Mouse (Mus musculus): Measurements from ENCODE around the gene Gm11273. TPM values are rescaled to one million over a fixed set of nuclear protein-coding genes. Genes with fewer than 3 reads are reported as not detected.
"Not testable (repeated sequence)": the region's sequence is repeated elsewhere in the genome, so short reads cannot be mapped to it uniquely, and the experiment has no call there.

Gm11273 gene
- polyA plus RNA-seq, 1 experiment from 2014 or later, result 3.6 TPM

DNA sequence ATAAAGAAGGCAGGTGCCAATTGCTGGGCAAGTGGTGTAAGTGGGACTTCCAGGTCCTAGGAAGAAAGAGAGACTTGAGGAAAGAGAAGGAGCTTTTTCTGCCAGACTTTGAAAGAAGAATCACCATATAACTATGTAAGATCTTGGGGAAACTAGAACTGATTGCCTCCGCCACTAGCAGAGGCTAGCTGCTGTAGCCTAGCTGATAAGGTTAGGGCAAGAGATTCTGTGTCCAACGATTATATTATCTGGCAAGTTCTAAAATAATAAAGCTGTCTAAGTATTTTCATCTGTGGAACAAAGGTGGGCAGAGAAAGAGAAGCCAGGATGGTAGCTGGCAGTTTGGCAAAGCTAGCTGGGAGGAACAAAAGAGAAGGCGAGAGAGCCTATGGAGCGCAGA lies 28.8 kb downstream of the Gm11273 start:
- no peaks in the 10 kb centered on the region for H3K9me3 ChIP-seq (replicated peaks)
- no peak overlapping the region for H3K4me3 ChIP-seq
- whole genome bisulfite sequencing, result 41% methylated on average over 4 of the region's 4 CpGs
- H3K4me1 ChIP-seq, result peaks cover 8% of the 10 kb centered on the region
- H3K36me3 ChIP-seq, result no peaks in the 10 kb centered on the region
- H3K27ac ChIP-seq, result no peak overlapping the region
- peaks cover 20% of the 10 kb centered on the region for H3K27me3 ChIP-seq (ENCODE audit: low read depth, poor library complexity, severe bottlenecking)
- DNase-seq (ENCODE audit: low spot score), result no peak

DNA sequence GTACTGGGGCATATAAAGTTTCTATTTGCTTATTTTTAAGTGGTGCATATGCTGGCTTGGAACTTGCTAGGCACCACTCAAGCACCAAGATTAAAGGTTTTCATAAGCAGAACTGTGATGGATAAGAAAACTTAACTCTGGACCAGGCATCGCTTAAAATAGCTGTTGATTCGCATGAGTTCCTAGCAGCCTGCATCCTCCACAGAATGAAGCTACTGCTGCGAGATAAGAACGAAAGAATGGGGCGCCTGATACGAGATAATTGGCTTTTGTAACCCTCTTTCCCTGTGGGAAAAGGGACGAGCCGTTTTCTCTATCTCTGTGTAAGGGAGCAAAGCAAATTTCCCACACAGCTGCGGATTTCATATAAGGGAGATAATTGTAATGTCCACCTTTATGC lies 32.1 kb downstream of the Gm11273 start:
- H3K36me3 ChIP-seq, result no peaks in the 10 kb centered on the region
- H3K4me3 ChIP-seq, result peak overlapping the region; percentile 66; the same call in 1 of the 2 replicates
- 33% methylated on average over 9 of the region's 9 CpGs for WGBS
- no peak for DNase-seq (ENCODE audit: low spot score)
- H3K4me1 ChIP-seq, result peaks cover 8% of the 10 kb centered on the region
- peaks cover 25% of the 10 kb centered on the region for H3K27me3 ChIP-seq (ENCODE audit: low read depth, poor library complexity, severe bottlenecking)
- no peak overlapping the region for H3K27ac ChIP-seq
- no peaks in the 10 kb centered on the region for H3K9me3 ChIP-seq (replicated peaks)

DNA sequence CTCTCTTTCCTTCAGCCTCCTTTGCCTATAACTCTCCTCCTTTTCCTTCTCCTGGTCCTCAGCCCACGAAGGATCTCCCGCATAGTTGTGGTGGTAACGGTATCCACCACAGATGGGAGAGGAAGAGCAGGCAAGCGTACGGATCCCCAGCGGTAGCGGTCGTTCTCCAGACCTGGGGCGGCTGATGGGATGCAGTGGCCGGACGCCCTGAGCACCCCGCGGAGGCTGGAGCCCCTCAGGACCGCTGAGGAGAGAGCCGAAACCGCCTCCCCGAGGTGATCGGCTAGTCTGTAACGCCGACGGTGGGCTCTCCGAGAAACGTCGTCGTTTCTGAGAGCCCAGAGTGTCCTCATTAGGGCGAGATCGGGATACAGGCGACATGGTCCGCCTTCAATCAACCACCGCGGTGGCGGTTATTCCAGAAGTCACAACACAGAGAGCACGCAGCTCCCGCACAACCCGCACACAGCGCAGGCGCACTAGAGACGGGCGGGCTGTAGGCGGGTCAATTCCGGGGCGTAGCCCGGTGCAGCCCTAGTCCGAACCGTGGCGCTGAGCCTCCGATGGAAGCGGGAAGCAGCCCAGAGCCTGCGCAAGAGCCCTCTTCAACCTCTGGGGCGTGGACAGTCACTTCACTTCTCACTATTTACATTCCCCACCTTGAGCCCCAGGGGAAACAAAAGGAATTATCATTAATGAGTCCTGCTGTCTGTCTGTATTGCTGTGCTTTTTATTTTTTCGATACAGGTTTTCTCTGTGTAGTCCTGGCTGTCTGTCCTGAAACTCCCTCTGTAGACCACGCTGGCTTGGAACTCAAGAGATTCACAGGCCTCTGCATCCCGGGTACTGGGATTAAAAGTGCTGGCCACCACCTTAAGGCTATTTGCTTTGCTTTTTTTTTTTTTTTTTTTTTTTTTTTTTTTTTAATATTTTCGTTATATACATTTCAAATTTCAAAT lies 32.9 kb downstream of the Gm11273 start, which contains the start of gene Nkapl:
Nkapl (minus strand) TSS at position 449 of the 959 bp plus-strand sequence.
- Histone ChIP-seq H3K36me3 (no peaks in the 10 kb centered on the region), H3K27ac (peak within 1 kb of the TSS; percentile 84), H3K9me3 (replicated peaks) (no peaks in the 10 kb centered on the region), H3K4me3 (peak within 1 kb of the TSS; percentile 66), H3K27me3 (ENCODE audit: low read depth, poor library complexity, severe bottlenecking) (peaks cover 25% of the 10 kb centered on the region), H3K4me1 (peaks cover 8% of the 10 kb centered on the region)
- peak; percentile 89 for DNase-seq (ENCODE audit: low spot score)
- WGBS, result under 1% methylated on average over 54 of the region's 54 CpGs

DNA sequence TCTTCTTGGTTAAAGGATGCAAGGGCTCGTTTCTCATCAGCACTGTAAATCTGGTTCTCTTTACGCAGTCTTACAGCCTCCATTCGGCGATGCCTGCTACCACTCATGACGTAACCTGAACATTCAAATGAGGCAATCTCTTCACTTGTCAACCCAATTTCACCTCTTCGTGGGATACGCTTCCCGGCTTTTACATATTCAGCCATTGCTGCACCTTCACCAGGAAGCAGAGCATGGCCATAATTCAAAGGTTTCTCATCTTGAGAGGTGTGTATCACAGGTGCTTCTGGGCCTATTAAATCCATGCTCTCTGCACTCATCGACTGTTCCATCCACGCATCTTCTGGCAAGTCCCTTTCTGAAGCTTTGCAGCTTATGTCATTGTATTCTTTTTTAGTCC lies 33.9 kb downstream of the Gm11273 start:
- WGBS, result 85% methylated on average over 10 of the region's 10 CpGs
- no peak overlapping the region for H3K27ac ChIP-seq
- H3K4me3 ChIP-seq, result no peak overlapping the region
- DNase-seq (ENCODE audit: low spot score), result no peak
- H3K27me3 ChIP-seq (ENCODE audit: low read depth, poor library complexity, severe bottlenecking), result peaks cover 25% of the 10 kb centered on the region
- H3K9me3 ChIP-seq (replicated peaks), result no peaks in the 10 kb centered on the region
- no peaks in the 10 kb centered on the region for H3K36me3 ChIP-seq
- H3K4me1 ChIP-seq, result peaks cover 8% of the 10 kb centered on the region

DNA sequence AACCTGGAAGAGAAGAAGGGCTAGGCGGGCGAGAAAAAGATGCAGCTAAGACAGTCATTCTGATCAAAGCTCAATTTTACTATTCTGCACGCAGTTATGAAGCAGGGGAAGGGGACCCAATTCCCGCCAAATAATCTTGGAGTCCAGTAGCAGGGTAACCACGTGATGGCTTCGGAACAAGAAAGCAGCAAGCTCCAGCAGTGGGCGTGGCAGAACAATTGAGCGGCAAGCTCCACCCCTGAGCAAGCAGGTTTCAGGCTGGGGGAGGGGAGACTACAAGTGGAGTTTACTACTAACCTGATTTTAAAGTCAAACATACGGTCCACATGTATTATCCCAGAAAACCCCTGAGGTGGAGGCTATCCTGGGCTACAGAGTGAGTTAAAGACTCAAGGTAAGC lies 38.7 kb downstream of the Gm11273 start:
- H3K9me3 ChIP-seq (replicated peaks); H3K4me1 ChIP-seq; H3K27ac ChIP-seq; H3K36me3 ChIP-seq; H3K4me3 ChIP-seq; H3K27me3 ChIP-seq (ENCODE audit: low read depth, poor library complexity, severe bottlenecking); DNase-seq (ENCODE audit: low spot score): not testable (repeated sequence)
- 50% methylated on average over 9 of the region's 9 CpGs for WGBS

DNA sequence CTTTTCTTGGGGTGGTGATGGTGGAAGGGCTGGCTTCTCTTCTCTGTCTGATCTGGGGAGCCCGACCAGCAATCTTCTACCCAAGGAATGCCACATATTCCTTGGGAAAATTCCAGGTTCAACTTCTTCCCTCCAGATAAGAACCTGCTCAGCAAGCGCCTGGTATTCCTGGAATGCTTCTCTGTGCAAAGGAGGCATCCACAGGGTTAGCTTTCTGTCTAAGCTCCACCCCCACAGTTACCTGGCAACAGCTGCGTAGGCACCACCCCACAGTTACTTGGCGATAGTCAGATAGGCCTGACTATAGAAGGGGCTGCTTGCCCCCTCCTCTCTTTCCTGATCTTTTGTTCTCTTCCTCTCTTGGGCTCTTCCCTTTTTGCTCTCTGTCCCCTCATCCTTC lies 44.9 kb downstream of the Gm11273 start:
- H3K9me3 ChIP-seq (replicated peaks), result no peaks in the 10 kb centered on the region
- H3K36me3 ChIP-seq, result peaks cover 5% of the 10 kb centered on the region
- WGBS, result 23% methylated on average over 4 of the region's 4 CpGs
- peaks cover 14% of the 10 kb centered on the region for H3K27me3 ChIP-seq (ENCODE audit: low read depth, poor library complexity, severe bottlenecking)
- H3K4me1 ChIP-seq, result peaks cover 7% of the 10 kb centered on the region
- no peak for DNase-seq (ENCODE audit: low spot score)
- H3K27ac ChIP-seq, result no peak overlapping the region
- no peak overlapping the region for H3K4me3 ChIP-seq

DNA sequence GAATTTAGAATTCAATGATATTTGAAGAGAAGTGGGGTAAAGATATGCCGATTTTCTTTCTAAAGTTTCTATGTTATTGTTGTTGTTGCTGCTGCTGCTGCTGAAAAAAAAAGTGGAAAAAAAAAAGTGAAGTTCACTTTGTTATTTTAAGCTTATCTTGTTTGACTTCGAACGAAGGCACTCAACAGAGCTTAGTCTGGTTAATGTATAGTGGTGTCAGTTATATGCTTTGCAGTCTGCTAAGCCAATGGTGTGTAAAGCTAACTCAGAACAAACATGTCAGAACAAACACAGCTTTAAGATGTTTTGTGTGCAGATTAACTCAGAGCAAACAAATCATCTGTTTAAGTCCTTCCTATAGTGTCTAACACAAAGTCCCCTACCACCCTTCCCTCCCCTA lies 47.1 kb downstream of the Gm11273 start:
- 93% methylated on average over 3 of the region's 3 CpGs for WGBS

DNA sequence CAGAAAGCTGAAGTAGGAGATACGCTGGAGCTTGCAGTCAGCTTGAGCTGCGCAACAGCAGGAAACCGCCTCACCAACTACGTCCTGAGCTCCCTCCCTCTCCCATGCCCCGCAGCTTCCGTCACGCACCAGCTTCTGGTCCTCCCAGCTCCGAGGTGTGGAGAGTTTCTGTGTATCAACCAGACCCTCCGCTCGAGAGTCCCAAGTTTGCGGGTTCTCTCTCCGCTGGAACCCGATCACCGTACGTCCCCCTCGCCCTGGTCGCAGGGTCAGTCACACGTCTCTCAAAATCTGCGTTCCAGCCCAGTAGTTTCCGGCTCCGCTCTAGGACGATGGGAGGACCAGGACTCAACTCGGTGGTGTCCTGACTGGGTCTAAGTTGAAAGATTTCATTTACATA lies 47.8 kb downstream of the Gm11273 start, which contains the start of gene Zscan26:
Zscan26 (minus strand) TSS at position 282 of the 400 bp plus-strand sequence.
- Histone ChIP-seq H3K4me3 (peak within 1 kb of the TSS; percentile 75), H3K4me1 (peaks cover 7% of the 10 kb centered on the region), H3K36me3 (peaks cover 19% of the 10 kb centered on the region), H3K9me3 (replicated peaks) (no peaks in the 10 kb centered on the region), H3K27ac (peak within 1 kb of the TSS; percentile 91), H3K27me3 (ENCODE audit: low read depth, poor library complexity, severe bottlenecking) (peaks cover 14% of the 10 kb centered on the region)
- peak; percentile 89 for DNase-seq (ENCODE audit: low spot score)
- under 1% methylated on average over 23 of the region's 23 CpGs for WGBS

More for the DNA sequence above, 47.1 kb downstream of the Gm11273 start:
- H3K4me1 ChIP-seq, result peaks cover 7% of the 10 kb centered on the region
- peaks cover 12% of the 10 kb centered on the region for H3K36me3 ChIP-seq
- H3K4me3 ChIP-seq, result peak overlapping the region; percentile 75; the same call in 1 of the 2 replicates
- H3K9me3 ChIP-seq (replicated peaks), result no peaks in the 10 kb centered on the region
- 0 out of 2 replicates have a peak overlapping the region, but pooled peaks have one; percentile 91 for H3K27ac ChIP-seq
- H3K27me3 ChIP-seq (ENCODE audit: low read depth, poor library complexity, severe bottlenecking), result peaks cover 14% of the 10 kb centered on the region
- no peak for DNase-seq (ENCODE audit: low spot score)

DNA sequence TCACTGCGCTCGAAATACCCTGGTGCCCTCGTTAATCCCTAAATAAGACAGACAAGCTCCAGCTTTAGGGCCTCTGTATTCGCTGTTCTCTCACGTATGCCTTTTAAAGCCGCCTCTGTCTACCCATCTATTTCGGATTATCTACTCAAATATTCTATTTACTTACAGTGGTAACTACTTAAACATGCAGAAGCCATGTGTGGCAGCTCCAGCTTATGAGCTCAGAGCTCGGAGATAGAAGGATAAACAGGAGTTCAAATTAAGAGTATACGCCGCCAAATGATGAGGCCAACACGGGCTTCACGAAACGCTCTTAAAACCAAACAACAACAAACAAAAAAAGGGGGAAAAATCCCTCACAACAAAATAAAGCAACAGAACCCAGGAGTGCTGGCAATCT lies 48.2 kb downstream of the Gm11273 start:
- peaks cover 14% of the 10 kb centered on the region for H3K27me3 ChIP-seq (ENCODE audit: low read depth, poor library complexity, severe bottlenecking)
- 5% methylated on average over 13 of the region's 13 CpGs for WGBS
- peaks cover 23% of the 10 kb centered on the region for H3K36me3 ChIP-seq
- peak overlapping the region; percentile 75 for H3K4me3 ChIP-seq
- H3K9me3 ChIP-seq (replicated peaks), result no peaks in the 10 kb centered on the region
- peaks cover 7% of the 10 kb centered on the region for H3K4me1 ChIP-seq
- peak overlapping the region; percentile 91 for H3K27ac ChIP-seq
- DNase-seq (ENCODE audit: low spot score), result no peak

Other genes starting within 250 kb of the Gm11273 start
- gene Gpx5, start 208.7 kb downstream of the Gm11273 start, polyA plus RNA-seq (2016; fragmentation: Nextera tagmentation; extraction: Ambion mirVana), result not detected in 2 replicates
- gene Gpx6, start 189.3 kb downstream of the Gm11273 start, polyA plus RNA-seq (2016; fragmentation: Nextera tagmentation; extraction: Ambion mirVana), result 0.62 and 0.91 TPM in 2 replicates
- gene Olfr1367, start 154.5 kb downstream of the Gm11273 start, polyA plus RNA-seq (2016; fragmentation: Nextera tagmentation; extraction: Ambion mirVana), result not detected in 2 replicates
- gene Zscan12, start 138.6 kb downstream of the Gm11273 start, polyA plus RNA-seq (2016; fragmentation: Nextera tagmentation; extraction: Ambion mirVana), result 19.6 and 19.7 TPM in 2 replicates
- 88.7 and 100 TPM in 2 replicates for gene Zkscan3, start 98.7 kb downstream of the Gm11273 start, polyA plus RNA-seq (2016; fragmentation: Nextera tagmentation; extraction: Ambion mirVana)
- gene Pgbd1, start 60.4 kb downstream of the Gm11273 start, polyA plus RNA-seq (2016; fragmentation: Nextera tagmentation; extraction: Ambion mirVana), result 4.9 and 5.1 TPM in 2 replicates
- gene Zscan26, start 47.7 kb downstream of the Gm11273 start, polyA plus RNA-seq (2016; fragmentation: Nextera tagmentation; extraction: Ambion mirVana), result 26.1 and 29.9 TPM in 2 replicates
- 2.0 and 2.4 TPM in 2 replicates for gene Nkapl, start 32.9 kb downstream of the Gm11273 start, polyA plus RNA-seq (2016; fragmentation: Nextera tagmentation; extraction: Ambion mirVana)
- 2.5 and 3.3 TPM in 2 replicates for gene Zkscan4, start 22.5 kb downstream of the Gm11273 start, polyA plus RNA-seq (2016; fragmentation: Nextera tagmentation; extraction: Ambion mirVana)
- gene Gm10065, start 22.0 kb downstream of the Gm11273 start, polyA plus RNA-seq (2016; fragmentation: Nextera tagmentation; extraction: Ambion mirVana), result not detected in 2 replicates
- 0.20 and 0.28 TPM in 2 replicates for gene AK157302, start 6.2 kb downstream of the Gm11273 start, polyA plus RNA-seq (2016; fragmentation: Nextera tagmentation; extraction: Ambion mirVana)
- 6.8 and 9.6 TPM in 2 replicates for gene Zkscan8, start 29.7 kb upstream of the Gm11273 start, polyA plus RNA-seq (2016; fragmentation: Nextera tagmentation; extraction: Ambion mirVana)
- 0.06 TPM in 1 of 2 replicates, not detected in the other for gene Olfr1366, start 41.4 kb upstream of the Gm11273 start, polyA plus RNA-seq (2016; fragmentation: Nextera tagmentation; extraction: Ambion mirVana)
- gene Olfr1535, start 58.5 kb upstream of the Gm11273 start, polyA plus RNA-seq (2016; fragmentation: Nextera tagmentation; extraction: Ambion mirVana), result not detected in 2 replicates
- not detected in 2 replicates for gene Olfr1364, start 80.3 kb upstream of the Gm11273 start, polyA plus RNA-seq (2016; fragmentation: Nextera tagmentation; extraction: Ambion mirVana)
- not detected in 2 replicates for gene Olfr1362, start 112.6 kb upstream of the Gm11273 start, polyA plus RNA-seq (2016; fragmentation: Nextera tagmentation; extraction: Ambion mirVana)
- not detected in 2 replicates for gene Olfr11, start 141.1 kb upstream of the Gm11273 start, polyA plus RNA-seq (2016; fragmentation: Nextera tagmentation; extraction: Ambion mirVana)
- not detected in 2 replicates for gene Olfr1361, start 162.0 kb upstream of the Gm11273 start, polyA plus RNA-seq (2016; fragmentation: Nextera tagmentation; extraction: Ambion mirVana)
- gene Olfr1360, start 176.0 kb upstream of the Gm11273 start, polyA plus RNA-seq (2016; fragmentation: Nextera tagmentation; extraction: Ambion mirVana), result not detected in 2 replicates
- not detected in 2 replicates for gene Olfr1359, start 196.7 kb upstream of the Gm11273 start, polyA plus RNA-seq (2016; fragmentation: Nextera tagmentation; extraction: Ambion mirVana)
- gene Hist1h2bl, start 214.7 kb upstream of the Gm11273 start, polyA plus RNA-seq (2016; fragmentation: Nextera tagmentation; extraction: Ambion mirVana), result 1.7 and 2.0 TPM in 2 replicates
- 19.5 and 28.4 TPM in 2 replicates for gene Hist1h2ai, start 215.0 kb upstream of the Gm11273 start, polyA plus RNA-seq (2016; fragmentation: Nextera tagmentation; extraction: Ambion mirVana)
- 8.0 and 10.2 TPM in 2 replicates for gene Hist1h3h, start 216.2 kb upstream of the Gm11273 start, polyA plus RNA-seq (2016; fragmentation: Nextera tagmentation; extraction: Ambion mirVana)
- gene Hist1h2bm, start 220.6 kb upstream of the Gm11273 start, polyA plus RNA-seq (2016; fragmentation: Nextera tagmentation; extraction: Ambion mirVana), result 6.8 and 7.9 TPM in 2 replicates
- gene Hist1h4j, start 233.6 kb upstream of the Gm11273 start, polyA plus RNA-seq (2016; fragmentation: Nextera tagmentation; extraction: Ambion mirVana), result 0.92 and 1.6 TPM in 2 replicates
- 4.9 TPM in 1 of 2 replicates, not detected in the other for gene Hist1h4k, start 249.1 kb upstream of the Gm11273 start, polyA plus RNA-seq (2016; fragmentation: Nextera tagmentation; extraction: Ambion mirVana)